In genomic region chr10:42312557-42312956, GRCm38 (mm10) we compare ENCODE assay signal across 14 mouse cellular contexts.
"Had no signal": no experiment of that assay in that cellular context is flagged by ENCODE, and none has a peak within 500 bp of the region (broad histone marks: within the 10 kb centered on the region; RNA-seq: fewer than 3 reads in every experiment).

No protein-coding gene starts in this region.

- ATAC-seq: midbrain, embryonic 15.5 days had no signal

- H3K4me3 ChIP-seq: layer of hippocampus, adult 2 months; limb, embryonic 13.5 days; liver, embryonic 15.5 days; midbrain, embryonic 10.5 days; midbrain, embryonic 15.5 days; stomach, embryonic 15.5 days had no signal

- H3K4me1 ChIP-seq: stomach, embryonic 15.5 days had no signal

- H3K4me2 ChIP-seq: limb, embryonic 13.5 days; liver, embryonic 11.5 days; liver, embryonic 15.5 days; midbrain, embryonic 15.5 days; stomach, embryonic 15.5 days had no signal

- H3K36me3 ChIP-seq: liver, embryonic 15.5 days; midbrain, embryonic 10.5 days; midbrain, embryonic 15.5 days; stomach, embryonic 15.5 days had no signal

- H3K27me3 ChIP-seq: midbrain, embryonic 15.5 days; stomach, embryonic 15.5 days had no signal

- H3K27ac ChIP-seq: layer of hippocampus, adult 2 months; limb, embryonic 13.5 days; liver, embryonic 15.5 days; midbrain, embryonic 10.5 days; midbrain, embryonic 15.5 days; stomach, embryonic 15.5 days had no signal

- H3K9ac ChIP-seq: limb, embryonic 13.5 days; liver, embryonic 15.5 days; midbrain, embryonic 15.5 days; stomach, embryonic 15.5 days had no signal

- DNase-seq: kidney, adult 18-20 months; kidney, postnatal 10 days; kidney, postnatal 4 days; left cerebral cortex, postnatal 4 days; lung, postnatal 10 days; lung, postnatal 4 days; right cerebral cortex, postnatal 14 days had no signal

- H3K9me3 ChIP-seq: limb, embryonic 13.5 days; liver, embryonic 15.5 days; midbrain, embryonic 10.5 days; midbrain, embryonic 15.5 days; stomach, embryonic 15.5 days had no signal
